In genomic region chr19:45785470-45785869, GRCm38 (mm10) we compare ENCODE assay signal across 31 mouse cellular contexts. TPM values are rescaled to one million over a fixed set of nuclear protein-coding genes. Genes with fewer than 3 reads are reported as not detected.
A peak's percentile ranks its signal among the peaks of the same experiment; 100 is the strongest.
DNase-seq lines count a peak whose midpoint lies in the region; ATAC-seq and TF ChIP-seq lines count a peak whose summit lies in the region.
"Had no signal": no experiment of that assay in that cellular context is flagged by ENCODE, and none has a peak within 500 bp of the region (broad histone marks: within the 10 kb centered on the region; RNA-seq: fewer than 3 reads in every experiment).

No protein-coding gene starts in this region.

- ATAC-seq in liver, embryonic 12.5 days = no peak
- ATAC-seq in stomach, postnatal 0 days (ENCODE audit: low FRiP score, low TSS enrichment) = no peak
- ATAC-seq in erythroblast, adult 5-6 weeks (replicated peaks; ENCODE audit: low FRiP score, poor library complexity, severe bottlenecking) = no peak
- ATAC-seq: activated CD4-positive, CD25-positive, alpha-beta regulatory T cell, adult 4 months; forebrain, embryonic 15.5 days; hindbrain, postnatal 0 days; inflammation-experienced regulatory T-cells, adult 6 months had no signal

- H3K4me3 ChIP-seq in heart, embryonic 10.5 days = no peak overlapping the region
- H3K4me3 ChIP-seq in liver, embryonic 12.5 days = no peak overlapping the region
- H3K4me3 ChIP-seq in stomach, postnatal 0 days (ENCODE audit: low read depth, low read length) = no peak overlapping the region
- H3K4me3 ChIP-seq: embryonic facial prominence, embryonic 12.5 days; embryonic facial prominence, embryonic 15.5 days; erythroblast, embryonic 14.5 days; forebrain, embryonic 12.5 days; forebrain, embryonic 15.5 days; heart, embryonic 12.5 days; heart, embryonic 15.5 days had no signal

- intact Hi-C loops in heart, postnatal 14 days (cut with DNase I) = no loop called here

- H3K27ac ChIP-seq in heart, embryonic 10.5 days = no peak overlapping the region
- no peak overlapping the region for H3K27ac ChIP-seq in liver, embryonic 12.5 days
- peak overlapping the region; percentile 53 for H3K27ac ChIP-seq in stomach, postnatal 0 days (replicated peaks)
- H3K27ac ChIP-seq: embryonic facial prominence, embryonic 12.5 days; embryonic facial prominence, embryonic 15.5 days; forebrain, embryonic 12.5 days; forebrain, embryonic 15.5 days; heart, embryonic 15.5 days; hindbrain, embryonic 14.5 days; hindbrain, postnatal 0 days had no signal

- no peaks in the 10 kb centered on the region for H3K27me3 ChIP-seq in heart, embryonic 10.5 days (ENCODE audit: insufficient read depth, poor library complexity, severe bottlenecking)
- no peaks in the 10 kb centered on the region for H3K27me3 ChIP-seq in liver, embryonic 12.5 days (replicated peaks)
- no peaks in the 10 kb centered on the region for H3K27me3 ChIP-seq in stomach, postnatal 0 days (ENCODE audit: control insufficient read depth, insufficient read depth, low read length)
- H3K27me3 ChIP-seq: embryonic facial prominence, embryonic 12.5 days; embryonic facial prominence, embryonic 15.5 days; forebrain, embryonic 12.5 days; forebrain, embryonic 15.5 days; heart, embryonic 12.5 days; heart, embryonic 15.5 days had no signal

- peaks cover 7% of the 10 kb centered on the region; the same call in 1 of the 2 replicates for H3K36me3 ChIP-seq in heart, embryonic 10.5 days
- peaks cover 11% of the 10 kb centered on the region for H3K36me3 ChIP-seq in liver, embryonic 12.5 days
- H3K36me3 ChIP-seq in stomach, postnatal 0 days (ENCODE audit: control insufficient read depth, insufficient read depth, low read length) = peaks cover 2% of the 10 kb centered on the region; the same call in 1 of the 2 replicates
- H3K36me3 ChIP-seq: embryonic facial prominence, embryonic 15.5 days; forebrain, embryonic 15.5 days; heart, embryonic 15.5 days had no signal

- DNase-seq in heart, embryonic 10.5 days (ENCODE audit: low spot score) = peak; percentile 60
- DNase-seq in heart, postnatal 14 days = no peak
- DNase-seq in liver = no peak
- peak; percentile 24 for DNase-seq in urinary bladder, postnatal 14 days (ENCODE audit: low spot score)
- no peak for DNase-seq in urinary bladder, postnatal 36 days (ENCODE audit: low spot score in 2 of 2)
- DNase-seq in stomach, postnatal 0 days (ENCODE audit: low spot score) = peak; percentile 41
- DNase-seq: adrenal gland, adult 8-10 months; adrenal gland, postnatal 25 days; B cell, adult 2 months; cerebellum, postnatal 25 days; gastrocnemius, postnatal 10 days; heart, adult 11 months; heart, postnatal 10 days; heart, postnatal 4 days had no signal

- H3K4me1 ChIP-seq in heart, embryonic 10.5 days = peaks cover 13% of the 10 kb centered on the region
- H3K4me1 ChIP-seq in liver, embryonic 12.5 days = peaks cover 55% of the 10 kb centered on the region
- H3K4me1 ChIP-seq in stomach, postnatal 0 days (replicated peaks; ENCODE audit: control insufficient read depth, insufficient read depth) = peaks cover 3% of the 10 kb centered on the region; the same call in 1 of the 2 replicates

- TF ChIP-seq CTCF in stomach, postnatal 0 days (IDR thresholded peaks at IDR 0.05; ENCODE audit: low read depth) = no peak

- H3K4me2 ChIP-seq in liver, embryonic 12.5 days = no peak overlapping the region
- H3K4me2 ChIP-seq in stomach, postnatal 0 days (replicated peaks; ENCODE audit: low read depth) = no peak overlapping the region
- H3K4me2 ChIP-seq: embryonic facial prominence, embryonic 12.5 days; embryonic facial prominence, embryonic 15.5 days; forebrain, embryonic 12.5 days; forebrain, embryonic 15.5 days; heart, embryonic 12.5 days; heart, embryonic 15.5 days; hindbrain, embryonic 14.5 days had no signal

- H3K9me3 ChIP-seq in heart, embryonic 10.5 days = no peaks in the 10 kb centered on the region
- H3K9me3 ChIP-seq in liver, embryonic 12.5 days (replicated peaks) = no peaks in the 10 kb centered on the region
- H3K9me3 ChIP-seq in stomach, postnatal 0 days (ENCODE audit: control insufficient read depth, low read length) = no peaks in the 10 kb centered on the region
- H3K9me3 ChIP-seq: embryonic facial prominence, embryonic 12.5 days; embryonic facial prominence, embryonic 15.5 days; forebrain, embryonic 12.5 days; forebrain, embryonic 15.5 days; heart, embryonic 12.5 days; heart, embryonic 15.5 days had no signal

- TF ChIP-seq EP300 in stomach, postnatal 0 days (optimal IDR thresholded peaks at IDR 0.05) = no peak

- peak overlapping the region; percentile 36; the same call in 1 of the 2 replicates for H3K9ac ChIP-seq in liver, embryonic 12.5 days
- H3K9ac ChIP-seq in stomach, postnatal 0 days (ENCODE audit: low read length) = no peak overlapping the region
- H3K9ac ChIP-seq: embryonic facial prominence, embryonic 12.5 days; embryonic facial prominence, embryonic 15.5 days; forebrain, embryonic 12.5 days; forebrain, embryonic 15.5 days; heart, embryonic 12.5 days; heart, embryonic 15.5 days; hindbrain, embryonic 14.5 days had no signal

- WGBS in heart, embryonic 10.5 days = 74% methylated on average over 3 of the region's 3 CpGs
- WGBS in liver, embryonic 12.5 days (ENCODE audit: insufficient replicate concordance) = 68% methylated on average over 3 of the region's 3 CpGs
- WGBS in stomach, postnatal 0 days = 27% methylated on average over 3 of the region's 3 CpGs

RNA-seq across cellular contexts. Expression of gene Mgea5, which starts 1.8 kb away (rescaled TPM):
- 39.6 and 52.5 TPM in 2 replicates for polyA plus RNA-seq in heart, embryonic 10.5 days (2016; fragmentation: Nextera tagmentation; extraction: Ambion mirVana)
- total RNA-seq in heart, postnatal 14 days (2021) = 10 to 100 TPM; 65.7 TPM
- polyA plus RNA-seq in liver, embryonic 12.5 days (2016; fragmentation: Nextera tagmentation; extraction: Ambion mirVana) = 34.8 and 37.9 TPM in 2 replicates
- 16.5 and 19.0 TPM in 2 replicates for polyA plus RNA-seq in stomach, postnatal 0 days (2015; fragmentation: Nextera tagmentation; extraction: Ambion mirVana)
- 124 and 142 TPM in 2 replicates for total RNA-seq in erythroblast, adult 5-6 weeks (2015; ENCODE audit: low replicate concordance)
- 257 and 309 TPM in 2 replicates for total RNA-seq in erythroblast, adult 5-6 weeks (2017; ENCODE audit: low replicate concordance)

RNA-seq across cellular contexts. Expression of gene Kcnip2, which starts 30.4 kb away (rescaled TPM):
- 0.35 and 0.53 TPM in 2 replicates for polyA plus RNA-seq in heart, embryonic 10.5 days (2016; fragmentation: Nextera tagmentation; extraction: Ambion mirVana)
- 100 to 1,000 TPM; 149 to 164 TPM for total RNA-seq in heart, postnatal 14 days (2021)
- 1.3 and 1.4 TPM in 2 replicates for polyA plus RNA-seq in liver, embryonic 12.5 days (2016; fragmentation: Nextera tagmentation; extraction: Ambion mirVana)
- 2.1 and 2.2 TPM in 2 replicates for polyA plus RNA-seq in stomach, postnatal 0 days (2015; fragmentation: Nextera tagmentation; extraction: Ambion mirVana)
- not detected in 2 replicates for total RNA-seq in erythroblast, adult 5-6 weeks (2015; ENCODE audit: low replicate concordance)
- 0.98 TPM in 1 of 2 replicates, not detected in the other for total RNA-seq in erythroblast, adult 5-6 weeks (2017; ENCODE audit: low replicate concordance)
- total RNA-seq: common myeloid progenitor, adult 5-6 weeks had no signal

RNA-seq across cellular contexts. Expression of gene Npm3, which starts 36.1 kb away (rescaled TPM):
- 12.3 and 13.6 TPM in 2 replicates for polyA plus RNA-seq in heart, embryonic 10.5 days (2016; fragmentation: Nextera tagmentation; extraction: Ambion mirVana)
- total RNA-seq in heart, postnatal 14 days (2021) = 10 to 100 TPM; 13.0 to 18.9 TPM
- polyA plus RNA-seq in liver, embryonic 12.5 days (2016; fragmentation: Nextera tagmentation; extraction: Ambion mirVana) = 13.7 and 14.8 TPM in 2 replicates
- 9.9 and 10.9 TPM in 2 replicates for polyA plus RNA-seq in stomach, postnatal 0 days (2015; fragmentation: Nextera tagmentation; extraction: Ambion mirVana)
- total RNA-seq in erythroblast, adult 5-6 weeks (2015; ENCODE audit: low replicate concordance) = 11.1 and 12.3 TPM in 2 replicates
- 9.4 and 22.3 TPM in 2 replicates for total RNA-seq in erythroblast, adult 5-6 weeks (2017; ENCODE audit: low replicate concordance)

RNA-seq across cellular contexts. Expression of gene Fgf8, which starts 42.8 kb away (rescaled TPM):
- 1.9 and 8.8 TPM in 2 replicates for polyA plus RNA-seq in heart, embryonic 10.5 days (2016; fragmentation: Nextera tagmentation; extraction: Ambion mirVana)
- total RNA-seq in heart, postnatal 14 days (2021) = not detected
- not detected in 2 replicates for polyA plus RNA-seq in liver, embryonic 12.5 days (2016; fragmentation: Nextera tagmentation; extraction: Ambion mirVana)
- polyA plus RNA-seq in stomach, postnatal 0 days (2015; fragmentation: Nextera tagmentation; extraction: Ambion mirVana) = not detected in 2 replicates
- total RNA-seq in erythroblast, adult 5-6 weeks (2015; ENCODE audit: low replicate concordance) = not detected in 2 replicates
- total RNA-seq in erythroblast, adult 5-6 weeks (2017; ENCODE audit: low replicate concordance) = not detected in 2 replicates
- total RNA-seq: adrenal gland, adult 8-10 months; adrenal gland, postnatal 25 days; common myeloid progenitor, adult 5-6 weeks; gastrocnemius, adult 18-20 months; gastrocnemius, postnatal 10 days; gastrocnemius, postnatal 4 days; heart, adult 8-10 months; heart, postnatal 10 days had no signal
- polyA plus RNA-seq: activated CD4-positive, CD25-positive, alpha-beta regulatory T cell, adult 4 months; erythroblast, embryonic 14.5 days; heart, embryonic 12.5 days; inflammation-experienced regulatory T-cells, adult 6 months had no signal

Comparison
In these comparisons a context has a peak if more than half of its experiments do, and no peak if none do; other contexts are left out.
1. DNase-seq: peak in heart, embryonic 10.5 days (single experiment), urinary bladder, postnatal 14 days (single experiment) and stomach, postnatal 0 days (single experiment); none in heart, postnatal 14 days (0 of 2), liver (single experiment) and urinary bladder, postnatal 36 days (0 of 2).